Mouse (Mus musculus) naive thymus-derived CD4-positive, alpha-beta T cell, adult 2 months (primary cell): ENCODE results near the gene Abr.
A peak's percentile ranks its signal among the peaks of the same experiment; 100 is the strongest.

Experiments used
- DNase-seq: peaks from one replicate; pipeline ENCODE4 v3.0.0-alpha.2; 2011; ENCODE audit warnings: low read depth

Abr gene

DNA sequence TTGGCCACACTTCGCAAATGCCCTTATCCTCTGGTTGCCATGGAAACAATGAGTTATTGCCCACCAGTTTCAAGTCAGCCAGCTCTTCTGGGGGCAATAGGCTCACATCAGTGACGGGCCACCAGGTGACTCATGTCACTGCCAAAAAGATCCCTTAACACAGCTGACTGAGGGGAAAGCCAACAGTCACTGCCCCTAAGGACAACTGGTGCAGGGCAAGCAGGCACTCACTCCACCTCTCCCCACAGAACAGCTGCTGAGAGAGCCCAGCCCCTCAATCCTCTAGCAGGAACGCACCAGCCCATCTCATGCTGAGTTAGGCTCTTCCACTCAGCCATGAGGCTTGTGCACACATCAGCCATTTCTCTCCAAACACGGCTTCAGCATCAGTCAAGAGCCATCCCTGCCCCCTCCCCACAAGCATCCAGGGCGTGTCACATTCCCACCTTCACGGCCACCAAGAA, 128.3 kb downstream of the Abr start:
- no peak for DNase-seq

- DNase-seq: no peak
These were observed 128.9 kb downstream of the Abr start for GRCm38 (mm10) chr11:76493167-76493566.

DNA sequence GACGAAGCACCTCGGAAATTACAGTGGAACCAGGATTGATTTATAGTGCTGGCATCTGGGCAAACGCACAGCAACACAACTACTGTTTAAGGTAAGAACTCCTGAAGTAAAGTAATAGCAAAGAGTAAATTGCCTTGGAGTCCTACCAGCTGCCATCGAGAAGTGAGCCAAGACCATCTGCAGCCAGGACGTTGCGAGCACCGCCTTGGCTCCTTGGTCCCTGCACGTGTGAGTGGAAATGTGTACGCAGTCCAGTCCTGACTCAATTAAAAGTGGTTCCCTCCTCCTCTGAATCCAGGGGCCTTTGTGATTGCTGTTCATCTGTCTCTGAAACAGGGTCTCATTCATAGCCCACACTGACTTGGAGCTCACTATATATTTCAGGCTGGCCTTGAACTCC, 130.3 kb downstream of the Abr start:
- DNase-seq: no peak

- no peak for DNase-seq
These were observed 132.7 kb downstream of the Abr start for GRCm38 (mm10) chr11:76489407-76489806.

- DNase-seq: no peak
These were observed 135.1 kb downstream of the Abr start for GRCm38 (mm10) chr11:76487024-76487423.

GRCm38 (mm10) chr11:76484033-76484432, 138.1 kb downstream of the Abr start:
- DNase-seq: no peak

- DNase-seq: peak; percentile 45
These were observed 138.9 kb downstream of the Abr start for GRCm38 (mm10) chr11:76483171-76483727.

- DNase-seq: no peak
These were observed 139.4 kb downstream of the Abr start for GRCm38 (mm10) chr11:76482697-76483096.

- no peak for DNase-seq
These were observed 139.9 kb downstream of the Abr start for GRCm38 (mm10) chr11:76482183-76482582.

- DNase-seq: peak; percentile 82
These were observed 142.4 kb downstream of the Abr start for GRCm38 (mm10) chr11:76479729-76480128.

DNA sequence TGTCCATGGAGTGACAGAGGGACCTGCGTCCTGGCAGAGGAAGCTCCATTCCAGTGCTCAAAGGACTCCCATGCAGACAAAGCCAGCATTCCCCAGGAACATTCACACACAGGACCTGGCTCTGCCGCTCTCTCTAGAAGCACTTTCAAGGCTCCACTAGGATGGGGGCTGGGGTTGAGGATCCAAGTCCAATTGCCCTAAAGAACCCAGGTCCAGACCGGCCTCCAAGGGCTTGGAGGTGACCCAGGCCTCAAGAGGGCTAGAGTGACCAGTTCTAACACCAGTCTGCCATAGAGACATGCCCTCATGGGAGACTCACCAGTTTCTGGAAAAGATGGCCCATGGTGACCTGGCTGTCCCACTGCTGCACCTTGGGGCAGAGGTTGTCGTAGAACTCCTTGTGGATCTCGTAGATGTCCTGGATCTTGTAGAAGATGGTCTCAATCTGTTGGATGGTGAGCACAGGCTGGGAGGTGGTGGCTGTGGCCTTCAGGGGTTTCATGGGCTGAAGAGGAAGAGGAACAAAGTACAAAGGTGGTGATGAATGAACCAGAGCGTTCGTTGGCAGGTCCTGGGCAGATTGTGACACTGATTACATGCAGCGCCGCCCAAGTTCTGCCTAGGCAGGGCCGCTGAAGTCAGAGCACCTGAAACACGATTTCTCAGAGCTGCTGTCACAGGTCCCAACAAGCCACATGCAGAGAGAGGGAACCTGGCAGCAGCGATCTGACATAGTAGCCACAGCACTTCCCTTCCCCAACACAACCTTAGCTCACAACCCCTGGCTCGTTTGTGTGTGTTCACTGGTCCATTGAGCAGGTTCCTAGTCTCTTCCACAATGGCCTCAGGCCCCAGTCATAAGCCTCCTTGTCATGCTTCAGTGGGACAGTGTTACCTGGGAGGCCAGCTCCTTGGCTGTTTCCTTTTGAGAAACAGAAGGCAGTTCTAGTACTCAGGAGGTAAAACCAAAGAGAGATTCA, 143.1 kb downstream of the Abr start:
- DNase-seq: no peak

DNA sequence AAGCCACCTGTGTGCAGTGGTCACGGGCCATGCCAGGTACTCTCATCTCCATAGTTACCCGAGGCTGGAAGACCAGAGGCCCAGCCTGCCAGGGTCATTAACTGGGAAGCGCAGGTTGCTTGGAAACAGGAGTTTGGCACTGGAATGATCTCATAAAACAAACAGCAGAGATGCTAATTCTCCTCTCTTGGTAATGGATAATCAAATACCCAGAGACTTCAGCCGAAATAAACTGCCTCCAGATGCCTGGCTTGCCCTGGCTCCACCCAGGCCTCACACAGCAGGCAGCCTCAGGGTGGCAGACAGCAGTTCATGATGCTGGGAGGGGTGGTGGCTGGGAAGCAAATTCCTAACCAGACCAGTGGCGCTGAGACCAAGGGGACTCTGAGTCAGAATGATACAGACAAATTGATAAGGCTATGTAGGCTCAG, 145.0 kb downstream of the Abr start:
- DNase-seq: no peak

GRCm38 (mm10) chr11:76476376-76477094, 145.6 kb downstream of the Abr start:
- DNase-seq: no peak

GRCm38 (mm10) chr11:76472617-76473016, 149.5 kb downstream of the Abr start:
- no peak for DNase-seq

GRCm38 (mm10) chr11:76469311-76469998, 152.7 kb downstream of the Abr start:
- no peak for DNase-seq

DNA sequence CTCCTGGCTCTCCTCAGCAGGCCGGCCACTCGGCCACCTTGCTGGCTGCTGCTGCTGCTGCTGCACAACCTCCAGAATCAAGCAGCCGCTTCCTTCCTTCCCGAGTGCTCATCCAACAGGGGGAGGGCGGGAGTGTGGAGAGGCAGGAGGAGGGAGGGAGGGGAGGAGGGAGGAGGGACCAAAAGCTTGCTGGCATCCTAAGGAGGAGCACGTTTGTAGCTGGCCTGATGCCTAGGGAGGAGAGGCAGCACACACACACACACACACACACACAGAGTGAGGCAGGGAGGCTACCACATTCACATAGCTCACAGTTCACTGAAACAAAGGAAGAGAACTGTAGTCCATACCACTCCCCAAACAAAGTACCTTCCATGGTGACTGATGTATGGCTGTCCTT, 153.8 kb downstream of the Abr start:
- no peak for DNase-seq

GRCm38 (mm10) chr11:76467487-76468005, 154.6 kb downstream of the Abr start:
- DNase-seq: no peak

DNA sequence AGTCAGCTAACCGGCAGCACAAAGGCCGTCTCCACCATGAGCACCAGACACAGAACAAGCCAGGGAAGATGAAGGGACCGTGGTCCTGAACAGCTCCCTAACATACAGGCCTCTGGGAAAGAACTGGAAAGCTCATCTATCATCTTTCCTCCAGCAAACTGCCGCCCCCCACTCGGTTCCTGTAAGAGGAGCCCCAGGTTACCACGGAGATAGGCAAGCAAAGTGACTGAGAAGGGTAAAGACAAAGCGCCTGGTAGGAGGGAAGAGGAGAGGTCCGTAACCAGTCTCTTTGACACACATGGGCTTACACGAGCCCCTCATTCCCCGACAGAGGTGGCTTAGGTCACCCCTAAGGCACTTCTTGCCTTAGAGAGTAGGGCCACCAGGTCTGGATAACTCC, 155.0 kb downstream of the Abr start:
- no peak for DNase-seq

DNA sequence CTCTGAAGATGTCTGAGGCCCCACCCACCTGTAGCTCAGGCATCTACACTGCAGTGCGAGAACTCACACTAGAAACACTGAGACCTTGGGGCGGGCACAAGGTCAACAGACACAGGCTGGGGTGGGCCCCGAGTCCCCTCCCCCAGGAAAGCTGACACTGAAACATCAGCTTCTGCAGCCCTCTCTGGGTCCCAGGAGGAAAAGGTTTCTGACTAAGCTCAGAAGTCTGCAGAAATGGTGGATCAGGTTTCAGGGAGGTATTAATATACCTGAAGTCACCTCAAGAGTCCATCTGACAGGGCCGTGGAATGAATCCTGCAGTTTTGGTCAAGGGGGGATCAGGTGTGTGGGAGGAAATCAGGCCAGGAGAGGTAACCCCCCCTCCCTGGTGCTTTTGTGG, 156.2 kb downstream of the Abr start:
- DNase-seq: no peak

- no peak for DNase-seq
These were observed 160.4 kb downstream of the Abr start for GRCm38 (mm10) chr11:76461696-76462095.

GRCm38 (mm10) chr11:76461201-76461600, 160.9 kb downstream of the Abr start:
- no peak for DNase-seq

DNA sequence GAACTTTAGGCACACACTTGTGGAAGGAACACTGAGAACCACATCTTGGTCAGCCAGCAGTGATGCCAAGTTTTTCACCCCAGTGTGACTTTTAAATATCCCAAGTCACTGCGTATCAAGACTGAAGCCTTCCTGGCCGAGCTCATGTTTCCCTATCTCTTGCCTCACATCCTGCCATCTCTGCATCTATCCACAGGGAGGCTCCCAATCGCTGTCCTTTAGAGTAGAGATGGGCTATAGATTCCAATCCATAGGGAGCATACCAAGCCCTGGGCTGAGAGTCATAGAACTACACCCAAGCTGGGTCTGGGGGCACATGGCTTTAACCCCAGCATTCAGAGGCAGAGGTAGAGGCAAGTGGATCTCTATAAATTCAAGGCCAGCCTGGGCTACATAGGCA, 162.6 kb downstream of the Abr start:
- DNase-seq: no peak
